Mouse (Mus musculus): ENCODE data around the gene 2010111I01Rik. TPM values are rescaled to one million over a fixed set of nuclear protein-coding genes. Genes with fewer than 3 reads are reported as not detected.

Gene 2010111I01Rik
- total and polyA plus RNA-seq, 3 experiments = 13.3 to 19.8 (median 14.4) TPM

- Histone ChIP-seq H3K79me2 (replicated peaks; ENCODE audit: control insufficient read depth, extremely low read depth, insufficient read depth, poor library complexity, severe bottlenecking) (peaks cover 7% of the 10 kb centered on the region; the same call in 1 of the 2 replicates), H3K4me3 (replicated peaks in 1 of 3; ENCODE audit: low read depth in 2 of 3, low read length in 2 of 3, poor library complexity in 1 of 3) (no peak overlapping the region), H3K9ac (ENCODE audit: insufficient read depth, low read depth) (no peak overlapping the region), H3K36me3 (replicated peaks in 1 of 2; ENCODE audit: control insufficient read depth in 1 of 2, insufficient read depth in 1 of 2, low read length in 1 of 2) (peaks cover 5 to 60% of the 10 kb centered on the region in 2 experiments), H3K27me3 (replicated peaks) (no peaks in the 10 kb centered on the region), H3K4me2 (ENCODE audit: insufficient read depth, low read depth, poor library complexity, severe bottlenecking) (no peak overlapping the region), H3K9me3 (replicated peaks; ENCODE audit: low read length) (no peaks in the 10 kb centered on the region), H3K27ac (ENCODE audit: insufficient read depth, low read depth) (no peak overlapping the region), H3K4me1 (ENCODE audit: control insufficient read depth in 1 of 2, insufficient read depth in 2 of 2) (peaks cover 20 to 40% of the 10 kb centered on the region in 2 experiments)
- in situ Hi-C loops (cut with MboI; ENCODE audit: low pct_ligation_motif_present, low pct_unique_long_range_greater_than_20kb, low sequenced_read_pairs) (no loop called here), dilution Hi-C loops (cut with MboI; ENCODE audit: extremely low pct_ligation_motif_present, extremely low pct_unique_long_range_greater_than_20kb, low sequenced_read_pairs) (no loop called here)
- no peak for DNase-seq (ENCODE audit: extremely low read depth)
- no peak for TF ChIP-seq ZC3H11A (IDR thresholded peaks at IDR 0.05; ENCODE audit: low read depth, low read length)
Observed at GRCm38 (mm10) chr13:63256146-63256545, 291.5 kb downstream of the 2010111I01Rik start.

DNA sequence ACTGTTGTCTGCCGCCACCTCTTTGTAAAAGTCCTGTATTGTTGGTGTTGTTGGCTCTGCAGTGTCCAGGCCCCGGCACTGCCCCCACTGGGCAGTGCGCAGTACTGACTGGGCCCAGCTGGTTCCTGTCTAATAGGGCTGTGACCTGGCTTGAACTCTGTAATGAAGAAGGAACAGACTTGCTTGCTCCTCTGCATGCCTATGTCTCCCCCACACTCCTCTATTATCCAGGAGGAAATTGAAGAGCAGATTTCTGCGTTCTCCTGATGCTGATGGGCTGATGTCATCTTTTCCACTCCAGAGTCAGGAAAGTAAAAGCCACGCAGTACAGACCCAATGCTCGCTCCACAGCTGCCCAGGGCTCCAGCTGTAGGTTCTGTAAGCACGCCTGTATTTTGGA is 292.1 kb downstream of the 2010111I01Rik start:
- TF ChIP-seq HCFC1 (IDR thresholded peaks at IDR 0.05; ENCODE audit: low read depth, low read length) = no peak
- TF ChIP-seq MAFK (IDR thresholded peaks at IDR 0.05; ENCODE audit: insufficient replicate concordance, low read length) = no peak
- no peak for TF ChIP-seq TBP (conservative IDR thresholded peaks at IDR 0.05; ENCODE audit: low read depth, low read length)
- no peak for TF ChIP-seq CHD1 (IDR thresholded peaks at IDR 0.05; ENCODE audit: low read depth, low read length)
- TF ChIP-seq MAZ (IDR thresholded peaks at IDR 0.05; ENCODE audit: low read depth, low read length) = no peak
- TF ChIP-seq ZMIZ1 (IDR thresholded peaks at IDR 0.05; ENCODE audit: low read depth, low read length) = no peak
- no peak for TF ChIP-seq NRF1 (IDR thresholded peaks at IDR 0.05; ENCODE audit: low read depth, low read length)
- peak in 1 of 2 experiments; percentile 60; a peak in 2 of 4 replicates for TF ChIP-seq CTCF (conservative IDR thresholded peaks at IDR 0.05 in 1 of 2, IDR thresholded peaks at IDR 0.05 in 1 of 2; ENCODE audit: low read depth in 2 of 2, low read length in 2 of 2)
- peak; percentile 70 for TF ChIP-seq JUND (conservative IDR thresholded peaks at IDR 0.05; ENCODE audit: low read depth, low read length)
- no peak for TF ChIP-seq MEF2A (IDR thresholded peaks at IDR 0.05; ENCODE audit: borderline replicate concordance, low read depth, low read length)
- TF ChIP-seq RCOR1 (conservative IDR thresholded peaks at IDR 0.05; ENCODE audit: low read depth, low read length) = no peak
- TF ChIP-seq E2F4 (IDR thresholded peaks at IDR 0.05; ENCODE audit: insufficient replicate concordance, low read depth, low read length) = no peak
- TF ChIP-seq USF1 (IDR thresholded peaks at IDR 0.05; ENCODE audit: low read depth, low read length) = no peak
- TF ChIP-seq EP300 (IDR thresholded peaks at IDR 0.05; ENCODE audit: low read length) = peak; percentile 62
- no peak; the same call in 1 of the 2 replicates for TF ChIP-seq ZNF384 (IDR thresholded peaks at IDR 0.05; ENCODE audit: low read depth, low read length)
- no peak for TF ChIP-seq USF2 (conservative IDR thresholded peaks at IDR 0.05; ENCODE audit: low read depth, low read length)
- no peak for TF ChIP-seq ZKSCAN1 (IDR thresholded peaks at IDR 0.05; ENCODE audit: borderline replicate concordance, low read depth, low read length)
- TF ChIP-seq ETS1 (conservative IDR thresholded peaks at IDR 0.05; ENCODE audit: low read depth, low read length) = peak; percentile 42; the same call in 1 of the 2 replicates
- TF ChIP-seq IRF4 (IDR thresholded peaks at IDR 0.05; ENCODE audit: low read depth, low read length) = no peak
- TF ChIP-seq JUN (IDR thresholded peaks at IDR 0.05; ENCODE audit: insufficient read depth, low read depth, low read length) = peak; percentile 71
- TF ChIP-seq UBTF (IDR thresholded peaks at IDR 0.05; ENCODE audit: low read depth, low read length) = no peak
- TF ChIP-seq POLR2AphosphoS2 (IDR thresholded peaks at IDR 0.05; ENCODE audit: low read depth, low read length) = no peak
- peak; percentile 36 for TF ChIP-seq RAD21 (IDR thresholded peaks at IDR 0.05; ENCODE audit: low read depth, low read length)
- TF ChIP-seq ELF1 (IDR thresholded peaks at IDR 0.05; ENCODE audit: low read depth, low read length) = no peak
- no peak for TF ChIP-seq CHD2 (IDR thresholded peaks at IDR 0.05; ENCODE audit: low read length)
- no peak for TF ChIP-seq POLR2A (IDR thresholded peaks at IDR 0.05; ENCODE audit: low read depth, low read length)
- no peak for TF ChIP-seq SIN3A (IDR thresholded peaks at IDR 0.05; ENCODE audit: low read length)
- TF ChIP-seq ZC3H11A (IDR thresholded peaks at IDR 0.05; ENCODE audit: low read depth, low read length) = no peak
- no peak for TF ChIP-seq PAX5 (IDR thresholded peaks at IDR 0.05; ENCODE audit: low read length)
- TF ChIP-seq SMC3 (IDR thresholded peaks at IDR 0.05; ENCODE audit: low read depth, low read length) = peak; percentile 45
- TF ChIP-seq TCF12 (IDR thresholded peaks at IDR 0.05; ENCODE audit: low read depth, low read length) = no peak
- no peak for TF ChIP-seq MXI1 (IDR thresholded peaks at IDR 0.05; ENCODE audit: low read depth, low read length)
- H3K9me3 ChIP-seq (replicated peaks; ENCODE audit: low read length) = no peaks in the 10 kb centered on the region
- peaks cover 4% of the 10 kb centered on the region; the same call in 1 of the 2 replicates for H3K79me2 ChIP-seq (replicated peaks; ENCODE audit: control insufficient read depth, extremely low read depth, insufficient read depth, poor library complexity, severe bottlenecking)
- H3K27me3 ChIP-seq (replicated peaks) = no peaks in the 10 kb centered on the region
- DNase-seq (ENCODE audit: extremely low read depth) = no peak
- H3K4me3 ChIP-seq (replicated peaks in 1 of 3; ENCODE audit: low read depth in 2 of 3, low read length in 2 of 3, poor library complexity in 1 of 3) = no peak overlapping the region
- dilution Hi-C loops (cut with MboI; ENCODE audit: extremely low pct_ligation_motif_present, extremely low pct_unique_long_range_greater_than_20kb, low sequenced_read_pairs) (no loop called here), in situ Hi-C loops (cut with MboI; ENCODE audit: low pct_ligation_motif_present, low pct_unique_long_range_greater_than_20kb, low sequenced_read_pairs) (no loop called here)
- H3K27ac ChIP-seq (ENCODE audit: insufficient read depth, low read depth) = no peak overlapping the region
- H3K36me3 ChIP-seq (replicated peaks in 1 of 2; ENCODE audit: control insufficient read depth in 1 of 2, insufficient read depth in 1 of 2, low read length in 1 of 2) = peaks cover 5 to 59% of the 10 kb centered on the region in 2 experiments
- H3K4me1 ChIP-seq (ENCODE audit: control insufficient read depth in 1 of 2, insufficient read depth in 2 of 2) = peaks cover 18 to 38% of the 10 kb centered on the region in 2 experiments
- H3K4me2 ChIP-seq (ENCODE audit: insufficient read depth, low read depth, poor library complexity, severe bottlenecking) = no peak overlapping the region
- no peak overlapping the region for H3K9ac ChIP-seq (ENCODE audit: insufficient read depth, low read depth)

Measured in CH12.LX (cell line).